Mouse (Mus musculus) neural tube, embryonic 14.5 days (tissue): ENCODE measurements at regions not wholly inside any gene's neighbourhood (a gene's known extent, or its start where the extent isn't known, plus 50 kb on each side); places are given as distances from the start of the nearest gene placed in this dataset.

ENCODE experiments used
- ATAC-seq: fragments of 200-750 bp; cut with Nextera tagmentation; 2 replicates; pipeline ENCODE4 v1.8.0; 2017; ENCODE audit warnings: low read depth, mild to moderate bottlenecking, moderate TSS enrichment, moderate library complexity
- H3K27ac ChIP-seq: fragments of 300-500 bp; sonication (generic); 2 replicates; pipeline ENCODE4 v1.5.1; 2014; ENCODE audit warnings: low read depth, mild to moderate bottlenecking, control low read depth, low read length, moderate library complexity, mixed read lengths
- H3K27me3 ChIP-seq: fragments of 300-500 bp; sonication (generic); 2 replicates; pipeline ENCODE4 v1.6.1; 2014; ENCODE audit warnings: low read length; ENCODE audit not compliant: control insufficient read depth, insufficient read depth
- H3K36me3 ChIP-seq: fragments of 300-500 bp; sonication (generic); 2 replicates; pipeline ENCODE4 v1.6.1; 2014; ENCODE audit warnings: low read length, mixed read lengths; ENCODE audit not compliant: control insufficient read depth, insufficient read depth
- H3K4me1 ChIP-seq: fragments of 300-500 bp; sonication (generic); 2 replicates; pipeline ENCODE4 v1.6.1; 2014; ENCODE audit warnings: low read length; ENCODE audit not compliant: control insufficient read depth, insufficient read depth
- H3K4me2 ChIP-seq: fragments of 300-500 bp; sonication (generic); 2 replicates; pipeline ENCODE4 v1.6.1; 2014; ENCODE audit warnings: mild to moderate bottlenecking, low read depth, low read length, control low read depth
- H3K4me3 ChIP-seq: fragments of 300-500 bp; sonication (generic); 2 replicates; pipeline ENCODE4 v1.5.1; 2014; ENCODE audit warnings: low read depth, low read length, control low read depth, mixed read lengths
- H3K9ac ChIP-seq: fragments of 300-500 bp; sonication (generic); replicated peaks from 2 replicates; pipeline ENCODE4 v1.6.1; 2014; ENCODE audit warnings: low read depth, mild to moderate bottlenecking, control low read depth, low read length, mixed read lengths
- H3K9me3 ChIP-seq: fragments of 300-500 bp; sonication (generic); 2 replicates; pipeline ENCODE4 v1.6.1; 2016; ENCODE audit warnings: low read length; ENCODE audit not compliant: control insufficient read depth
- WGBS: fragments of 180-500 bp; shearing (Covaris S2); extraction: QIAGEN DNeasy Blood & Tissue Kit; methylation state at CpG from one replicate; pipeline ENCODE4 v1.1.7; 2014; 5-methylcytosine and 5-hydroxymethylcytosine counted together

DNA sequence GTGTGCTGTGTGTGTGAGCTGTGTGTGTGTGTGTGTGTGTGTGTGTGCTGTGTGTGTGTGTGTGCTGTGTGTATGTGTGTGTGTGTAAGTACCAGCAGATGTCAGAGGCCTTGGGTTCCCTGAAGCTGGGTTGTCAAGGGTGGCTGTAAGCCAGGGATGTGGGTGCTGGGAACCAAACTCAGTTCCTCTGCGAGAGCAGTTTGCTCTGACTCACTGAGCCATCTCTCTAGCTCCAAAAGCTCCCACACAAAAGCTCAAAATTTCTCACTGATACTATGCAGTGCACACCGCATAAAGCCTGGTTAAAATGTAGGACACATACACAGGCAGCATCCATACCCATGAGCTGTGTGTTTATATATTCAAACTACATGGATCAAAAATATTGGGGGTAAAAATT is 172.9 kb upstream of the Clec14a start:
- H3K27ac ChIP-seq = no peak overlapping the region
- no peaks in the 10 kb centered on the region for H3K4me1 ChIP-seq
- H3K4me2 ChIP-seq = no peak overlapping the region
- H3K36me3 ChIP-seq = no peaks in the 10 kb centered on the region
- H3K9me3 ChIP-seq = no peaks in the 10 kb centered on the region
- H3K4me3 ChIP-seq = no peak overlapping the region
- no peaks in the 10 kb centered on the region for H3K27me3 ChIP-seq
- no peak overlapping the region for H3K9ac ChIP-seq
- 98% methylated on average over 2 of the region's 2 CpGs for WGBS
- ATAC-seq = no peak

DNA sequence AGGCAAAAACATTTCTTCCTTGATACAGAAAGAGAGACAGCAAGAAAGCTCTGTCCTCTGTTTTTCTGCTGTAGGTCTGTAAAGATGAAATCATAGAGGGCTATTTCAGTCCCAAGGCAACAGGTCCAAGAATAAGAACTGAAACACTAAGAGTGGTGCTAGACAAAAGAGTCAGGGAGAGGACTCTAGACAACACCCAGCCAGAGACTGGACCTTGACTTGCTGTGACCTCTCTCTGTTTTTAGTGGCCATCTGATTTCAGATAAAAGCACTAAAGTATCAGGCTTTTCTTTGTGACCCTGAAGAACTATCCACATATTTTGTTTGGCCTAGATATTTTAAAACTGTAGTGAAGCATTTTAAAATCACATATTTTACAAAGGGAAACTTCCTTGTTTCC is 171.6 kb upstream of the Clec14a start:
- Histone ChIP-seq H3K9me3 (no peaks in the 10 kb centered on the region), H3K27ac (no peak overlapping the region), H3K9ac (no peak overlapping the region), H3K27me3 (no peaks in the 10 kb centered on the region), H3K36me3 (no peaks in the 10 kb centered on the region), H3K4me2 (no peak overlapping the region), H3K4me3 (no peak overlapping the region), H3K4me1 (no peaks in the 10 kb centered on the region)
- no peak for ATAC-seq

DNA sequence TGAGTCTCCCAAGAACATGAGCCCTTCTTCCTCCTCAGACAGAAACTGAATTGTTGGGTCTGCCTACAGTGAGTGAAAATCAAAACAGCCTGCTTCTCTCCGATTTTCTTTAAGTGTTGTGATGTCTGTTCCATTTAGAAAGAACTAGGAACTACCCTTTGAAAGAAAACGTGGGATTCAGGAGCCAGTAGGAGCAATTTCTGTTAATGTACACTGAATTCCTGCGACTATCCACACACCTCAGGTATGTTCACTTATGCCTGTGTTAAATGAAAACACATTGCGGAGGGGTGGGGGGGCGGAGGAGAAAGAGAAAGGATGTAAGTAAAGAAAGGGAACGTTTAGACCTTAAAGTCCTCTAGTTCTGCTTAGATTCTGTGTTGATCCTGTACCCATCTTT is 167.9 kb upstream of the Clec14a start:
- Histone ChIP-seq H3K4me3 (no peak overlapping the region), H3K9me3 (no peaks in the 10 kb centered on the region), H3K4me2 (no peak overlapping the region), H3K27ac (no peak overlapping the region), H3K27me3 (no peaks in the 10 kb centered on the region), H3K4me1 (no peaks in the 10 kb centered on the region), H3K36me3 (no peaks in the 10 kb centered on the region), H3K9ac (no peak overlapping the region)
- WGBS = 85% methylated on average over 6 of the region's 6 CpGs
- no peak for ATAC-seq

DNA sequence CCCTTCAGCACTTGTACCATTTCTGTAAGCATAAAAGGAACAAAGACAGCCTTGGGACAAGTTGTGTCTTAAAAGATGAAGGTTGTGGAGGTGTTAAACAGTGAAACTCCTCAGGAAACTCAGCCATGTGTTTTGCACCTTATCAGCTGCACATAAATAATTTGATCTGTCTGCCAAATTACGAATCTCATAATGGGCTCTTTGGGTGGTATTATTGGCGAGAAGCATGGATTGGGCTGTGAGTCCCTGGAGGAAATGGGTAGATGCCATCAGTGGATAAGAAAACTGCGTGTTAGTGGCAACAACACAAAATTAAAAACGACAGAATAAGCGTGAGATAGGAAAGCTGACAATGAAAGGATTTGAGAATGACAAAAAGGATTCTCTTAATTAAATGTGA is 165.4 kb upstream of the Clec14a start:
- Histone ChIP-seq H3K4me2 (no peak overlapping the region), H3K27ac (no peak overlapping the region), H3K4me1 (no peaks in the 10 kb centered on the region), H3K9me3 (no peaks in the 10 kb centered on the region), H3K27me3 (no peaks in the 10 kb centered on the region), H3K36me3 (no peaks in the 10 kb centered on the region), H3K9ac (no peak overlapping the region), H3K4me3 (no peak overlapping the region)
- 61% methylated on average over 5 of the region's 5 CpGs for WGBS
- ATAC-seq = no peak

DNA sequence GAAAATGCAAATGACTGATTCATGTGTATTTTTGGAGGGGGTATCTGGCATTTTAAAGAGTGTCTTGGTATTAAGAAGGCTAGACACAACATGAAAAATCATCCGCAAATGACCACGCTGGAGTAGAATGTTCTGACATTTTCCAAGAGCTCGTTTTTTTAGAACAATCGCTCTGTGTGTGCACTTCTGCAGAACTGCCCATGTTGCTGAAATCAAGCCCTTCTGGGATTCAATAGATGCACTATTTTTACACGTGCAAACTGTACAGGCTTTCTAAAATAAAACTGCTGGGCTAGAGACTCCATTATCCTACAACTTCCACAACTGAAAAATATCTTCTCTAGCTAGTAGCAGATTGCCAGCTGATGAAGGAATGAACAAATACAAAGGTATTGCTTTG is 160.8 kb upstream of the Clec14a start:
- 58% methylated on average over 5 of the region's 5 CpGs for WGBS
- H3K9ac ChIP-seq = no peak overlapping the region
- no peak overlapping the region for H3K4me2 ChIP-seq
- no peaks in the 10 kb centered on the region for H3K27me3 ChIP-seq
- no peaks in the 10 kb centered on the region for H3K4me1 ChIP-seq
- ATAC-seq = no peak
- no peak overlapping the region for H3K27ac ChIP-seq
- no peak overlapping the region for H3K4me3 ChIP-seq
- no peaks in the 10 kb centered on the region for H3K36me3 ChIP-seq
- H3K9me3 ChIP-seq = no peaks in the 10 kb centered on the region

DNA sequence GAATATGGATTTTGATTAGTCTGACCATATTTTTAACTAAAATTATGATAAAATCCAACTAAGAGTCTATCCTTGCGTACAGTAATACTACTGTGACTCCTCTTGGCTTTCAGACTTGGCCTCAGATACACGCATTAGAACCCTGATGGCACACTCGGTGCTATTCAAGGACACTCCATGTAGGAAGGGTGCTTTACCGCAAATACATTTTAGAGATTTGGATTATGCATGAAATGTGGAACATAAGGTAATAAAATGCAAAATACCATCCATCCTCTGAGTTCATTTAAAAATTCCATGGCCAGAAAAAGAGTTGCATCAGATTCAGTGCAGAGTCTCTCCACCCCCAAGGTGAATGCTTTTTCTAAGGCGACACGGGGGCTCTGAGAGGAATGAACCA is 157.7 kb upstream of the Clec14a start:
- Histone ChIP-seq H3K27ac (no peak overlapping the region), H3K36me3 (no peaks in the 10 kb centered on the region), H3K9ac (no peak overlapping the region), H3K4me1 (no peaks in the 10 kb centered on the region), H3K4me3 (no peak overlapping the region), H3K4me2 (no peak overlapping the region), H3K9me3 (no peaks in the 10 kb centered on the region), H3K27me3 (no peaks in the 10 kb centered on the region)
- WGBS = 87% methylated on average over 6 of the region's 6 CpGs
- no peak for ATAC-seq

DNA sequence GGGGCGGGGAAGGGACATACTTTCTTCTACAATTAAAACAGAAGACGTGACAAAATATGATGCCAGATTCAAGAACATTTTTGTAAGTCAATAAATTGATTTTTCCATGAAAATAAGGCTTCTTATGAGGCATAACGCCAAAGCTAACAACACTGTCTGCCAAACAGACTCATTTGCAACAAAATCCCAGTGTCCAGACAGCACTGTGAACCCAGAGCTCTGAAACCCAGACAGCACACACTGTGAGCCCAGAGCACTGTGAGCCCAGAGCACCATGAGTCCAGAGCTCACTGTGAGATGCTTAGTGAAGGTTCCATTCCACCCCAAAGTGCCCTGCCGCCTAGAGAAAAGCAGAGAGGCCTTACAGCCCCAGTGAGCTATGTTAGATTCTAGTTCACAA is 156.9 kb upstream of the Clec14a start:
- Histone ChIP-seq H3K4me1 (no peaks in the 10 kb centered on the region), H3K27me3 (no peaks in the 10 kb centered on the region), H3K9ac (no peak overlapping the region), H3K4me3 (no peak overlapping the region), H3K36me3 (no peaks in the 10 kb centered on the region), H3K4me2 (no peak overlapping the region), H3K9me3 (no peaks in the 10 kb centered on the region), H3K27ac (no peak overlapping the region)
- no peak for ATAC-seq
- WGBS = 77% methylated on average over 4 of the region's 4 CpGs

DNA sequence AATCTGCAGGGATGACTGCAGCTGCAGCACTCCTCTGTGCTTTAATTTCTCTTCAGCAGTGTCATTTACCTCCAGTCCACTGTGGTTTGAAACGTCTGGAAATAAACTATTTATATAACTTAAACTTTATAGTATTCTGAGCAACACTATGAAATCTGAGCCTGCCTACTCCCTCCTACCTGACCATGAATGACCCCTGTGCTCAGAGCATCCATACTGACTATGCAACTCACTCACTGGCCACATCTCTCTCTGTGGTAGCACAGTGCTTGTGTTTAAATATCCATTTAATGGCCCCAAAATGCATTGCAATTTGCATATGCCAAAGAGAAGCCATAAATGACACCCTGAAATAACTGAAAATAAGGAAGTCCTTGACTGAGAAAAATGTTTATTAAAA is 154.5 kb upstream of the Clec14a start:
- Histone ChIP-seq H3K27ac (no peak overlapping the region), H3K9me3 (no peaks in the 10 kb centered on the region), H3K4me2 (no peak overlapping the region), H3K4me3 (no peak overlapping the region), H3K36me3 (no peaks in the 10 kb centered on the region), H3K27me3 (no peaks in the 10 kb centered on the region), H3K9ac (no peak overlapping the region), H3K4me1 (no peaks in the 10 kb centered on the region)
- 53% methylated on average over 1 of the region's 1 CpGs for WGBS
- ATAC-seq = no peak

DNA sequence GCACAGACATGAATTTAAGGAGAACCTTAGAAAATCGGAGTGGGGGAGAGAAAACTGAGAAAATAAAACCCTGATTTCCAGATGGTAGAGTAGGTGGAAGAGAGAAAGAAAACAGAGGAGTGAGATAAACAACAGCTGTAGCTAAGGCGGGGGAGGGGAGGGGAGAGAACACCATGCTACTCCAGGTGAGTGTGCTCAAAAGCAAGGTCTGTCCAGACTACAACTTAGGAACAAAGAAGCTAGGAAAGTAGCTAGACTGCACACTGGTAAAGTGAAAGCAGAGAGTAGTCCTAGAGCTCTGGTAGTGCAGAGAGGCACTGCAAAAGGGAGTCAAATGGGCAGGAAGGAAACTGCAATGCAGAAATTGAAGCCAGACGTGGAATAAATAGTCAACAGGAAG is 132.8 kb upstream of the Clec14a start:
- 79% methylated on average over 3 of the region's 3 CpGs for WGBS
- H3K36me3 ChIP-seq = no peaks in the 10 kb centered on the region

DNA sequence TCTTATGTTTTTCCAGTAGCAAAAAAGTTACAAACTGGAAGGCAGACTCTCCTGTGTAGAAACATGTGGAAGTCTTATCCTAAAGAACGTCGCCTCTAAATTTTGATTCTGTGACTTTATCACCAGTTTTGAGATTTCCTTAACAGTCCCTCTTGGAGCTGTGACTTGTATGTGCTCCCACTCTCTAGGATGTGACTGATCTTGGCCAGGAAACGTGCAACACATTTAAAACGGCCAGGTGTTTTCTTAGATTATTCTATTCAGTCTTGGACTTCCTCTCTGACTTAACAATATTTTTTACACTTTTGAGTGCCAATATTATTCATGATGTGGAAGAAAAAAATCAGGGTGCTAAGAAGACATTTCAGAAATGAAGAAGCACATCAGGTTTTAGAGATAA is 91.2 kb upstream of the Clec14a start:
- Histone ChIP-seq H3K9me3 (no peaks in the 10 kb centered on the region), H3K36me3 (no peaks in the 10 kb centered on the region), H3K4me1 (no peaks in the 10 kb centered on the region), H3K9ac (no peak overlapping the region), H3K27ac (no peak overlapping the region), H3K4me2 (no peak overlapping the region), H3K4me3 (no peak overlapping the region), H3K27me3 (no peaks in the 10 kb centered on the region)
- whole genome bisulfite sequencing = 87% methylated on average over 4 of the region's 4 CpGs
- ATAC-seq = no peak

More for the DNA sequence above, 132.8 kb upstream of the Clec14a start:
- H3K4me1 ChIP-seq = no peaks in the 10 kb centered on the region
- no peak for ATAC-seq
- H3K27me3 ChIP-seq = no peaks in the 10 kb centered on the region
- no peak overlapping the region for H3K4me3 ChIP-seq
- H3K9ac ChIP-seq = no peak overlapping the region
- no peak overlapping the region for H3K4me2 ChIP-seq
- H3K27ac ChIP-seq = no peak overlapping the region
- H3K9me3 ChIP-seq = no peaks in the 10 kb centered on the region
